Mouse (Mus musculus) hindbrain, embryonic 11.5 days (tissue): Measurements from ENCODE around the gene 1700092M07Rik. TPM values are rescaled to one million over a fixed set of nuclear protein-coding genes. Genes with fewer than 3 reads are reported as not detected.
A peak's percentile ranks its signal among the peaks of the same experiment; 100 is the strongest.

Experiments used
- ATAC-seq: fragments of 200-750 bp; cut with Nextera tagmentation; 2 replicates; pipeline ENCODE4 v1.8.0; 2017; ENCODE audit warnings: mild to moderate bottlenecking, moderate TSS enrichment, moderate library complexity; ENCODE audit not compliant: low FRiP score
- DNase-seq: peaks from one replicate; pipeline ENCODE4 v3.0.0-alpha.2; 2015; ENCODE audit warnings: low spot score
- H3K27ac ChIP-seq: fragments of 300-500 bp; sonication (generic); 2 replicates; pipeline ENCODE4 v1.5.1; 2014; ENCODE audit warnings: mild to moderate bottlenecking, low read depth, low read length
- H3K27me3 ChIP-seq: fragments of 300-500 bp; sonication (generic); 2 replicates; pipeline ENCODE4 v1.6.1; 2014; ENCODE audit warnings: mild to moderate bottlenecking, low read length, moderate library complexity, mixed read lengths; ENCODE audit not compliant: control insufficient read depth, insufficient read depth
- H3K36me3 ChIP-seq: fragments of 300-500 bp; sonication (generic); 2 replicates; pipeline ENCODE4 v1.6.1; 2014; ENCODE audit warnings: mild to moderate bottlenecking, low read length, moderate library complexity, mixed read lengths; ENCODE audit not compliant: control insufficient read depth, insufficient read depth
- H3K4me1 ChIP-seq: fragments of 300-500 bp; sonication (generic); replicated peaks from 2 replicates; pipeline ENCODE4 v1.6.1; 2014; ENCODE audit warnings: low read length, mixed read lengths; ENCODE audit not compliant: control insufficient read depth, insufficient read depth
- H3K4me2 ChIP-seq: fragments of 300-500 bp; sonication (generic); replicated peaks from 2 replicates; pipeline ENCODE4 v1.6.1; 2014; ENCODE audit warnings: mild to moderate bottlenecking, low read depth, low read length
- H3K4me3 ChIP-seq: fragments of 300-500 bp; sonication (generic); 2 replicates; pipeline ENCODE4 v1.5.1; 2014; ENCODE audit warnings: low read depth, low read length
- H3K9ac ChIP-seq: fragments of 300-500 bp; sonication (generic); 2 replicates; pipeline ENCODE4 v1.6.1; 2014; ENCODE audit warnings: low read depth, low read length
- H3K9me3 ChIP-seq: fragments of 300-500 bp; sonication (generic); 2 replicates; pipeline ENCODE4 v1.6.1; 2016; ENCODE audit warnings: low read length; ENCODE audit not compliant: control insufficient read depth
- WGBS: fragments of 180-500 bp; shearing (Covaris S2); extraction: QIAGEN DNeasy Blood & Tissue Kit; methylation state at CpG from one replicate; pipeline ENCODE4 v1.1.7; 2014; 5-methylcytosine and 5-hydroxymethylcytosine counted together
- polyA plus RNA-seq: library from polyadenylated mRNA; unstranded; fragments of >200 nt; fragmentation: Nextera tagmentation; extraction: Ambion mirVana; gene quantifications from 2 replicates; pipeline ENCODE4 v1.2.1, GENCODE M21; 2014

The 1700092M07Rik gene
- polyA plus RNA-seq, 1 experiment from 2014 or later = 1.6 TPM

GRCm38 (mm10) chr19:8770567-8771270, 30.2 kb downstream of the 1700092M07Rik start, which contains the start of gene Tmem223:
Tmem223 (plus strand) TSS chr19:8770996.
- peak within 1 kb of the TSS; percentile 63 for H3K4me3 ChIP-seq
- peaks cover 21% of the 10 kb centered on the region for H3K36me3 ChIP-seq
- peaks cover 10% of the 10 kb centered on the region for H3K4me1 ChIP-seq
- peak within 1 kb of the TSS; percentile 70 for H3K27ac ChIP-seq
- DNase-seq = peak; percentile 85
- no peaks in the 10 kb centered on the region for H3K27me3 ChIP-seq
- peak within 1 kb of the TSS; percentile 62 for H3K4me2 ChIP-seq
- peak within 1 kb of the TSS; percentile 77 for H3K9ac ChIP-seq
- H3K9me3 ChIP-seq = no peaks in the 10 kb centered on the region
- ATAC-seq = peak; percentile 42
- WGBS = 22% methylated on average over 29 of the region's 29 CpGs

DNA sequence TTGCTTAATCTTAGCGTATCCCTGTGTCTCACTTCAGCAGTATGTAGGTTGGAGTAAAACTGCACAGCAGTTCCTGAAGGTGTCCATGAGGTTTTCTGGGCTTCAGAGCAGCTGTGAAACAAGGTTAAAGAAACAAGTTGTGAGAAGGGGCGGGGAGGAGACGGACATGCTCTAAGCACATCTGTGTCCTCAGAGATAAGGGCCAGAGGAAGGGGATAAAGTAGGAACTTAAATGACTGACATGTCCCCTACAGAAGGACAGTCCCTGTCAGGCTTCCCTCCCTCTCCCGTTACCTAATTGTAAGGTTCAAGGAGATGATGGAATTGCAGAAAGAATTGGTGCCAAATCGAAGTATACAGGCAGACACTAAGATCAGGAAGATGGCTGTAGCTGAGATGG, 32.5 kb downstream of the 1700092M07Rik start:
- no peak overlapping the region; the same call in 1 of the 2 replicates for H3K27ac ChIP-seq
- peaks cover 10% of the 10 kb centered on the region for H3K36me3 ChIP-seq
- H3K4me3 ChIP-seq = peak overlapping the region; percentile 73; the same call in 1 of the 2 replicates
- peaks cover 10% of the 10 kb centered on the region for H3K4me1 ChIP-seq
- WGBS = 91% methylated on average over 5 of the region's 5 CpGs
- no peak for DNase-seq
- no peak for ATAC-seq
- no peaks in the 10 kb centered on the region for H3K27me3 ChIP-seq
- 0 out of 2 replicates have a peak overlapping the region, but pooled peaks have one; percentile 25 for H3K9ac ChIP-seq
- H3K4me2 ChIP-seq = no peak overlapping the region
- H3K9me3 ChIP-seq = no peaks in the 10 kb centered on the region

DNA sequence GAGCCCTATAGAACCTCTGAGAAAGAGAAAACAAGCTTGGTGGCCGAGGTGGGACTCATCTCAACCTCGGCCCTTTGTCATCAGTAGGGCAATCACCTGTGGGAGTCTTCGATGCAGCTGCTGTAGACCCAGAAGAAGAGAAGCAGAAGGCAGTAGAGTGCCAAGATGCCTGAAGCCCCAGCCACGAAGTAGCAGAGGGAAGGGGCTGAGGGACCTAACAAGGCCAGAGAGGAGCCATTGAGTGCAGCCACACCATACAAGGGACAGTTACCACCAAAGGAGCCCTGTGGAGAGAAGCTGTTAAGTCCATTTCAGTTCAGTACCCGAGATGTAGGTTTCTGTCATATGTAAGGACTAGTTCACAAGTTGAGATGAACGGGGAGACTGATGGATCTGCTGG, 32.9 kb downstream of the 1700092M07Rik start:
- peaks cover 6% of the 10 kb centered on the region for H3K36me3 ChIP-seq
- no peak for ATAC-seq

GRCm38 (mm10) chr19:8774086-8774835, 33.7 kb downstream of the 1700092M07Rik start, which contains the start of gene Tmem179b:
Tmem179b (minus strand) TSS chr19:8774467.
- no peaks in the 10 kb centered on the region for H3K9me3 ChIP-seq
- H3K27ac ChIP-seq = peak within 1 kb of the TSS; percentile 98
- peaks cover 10% of the 10 kb centered on the region for H3K4me1 ChIP-seq
- WGBS = under 1% methylated on average over 62 of the region's 68 CpGs
- DNase-seq (peak; percentile 98), ATAC-seq (peak; percentile 95)
- no peaks in the 10 kb centered on the region for H3K27me3 ChIP-seq
- peak within 1 kb of the TSS; percentile 73 for H3K4me3 ChIP-seq
- peak within 1 kb of the TSS; percentile 91 for H3K9ac ChIP-seq
- peaks cover 2% of the 10 kb centered on the region for H3K36me3 ChIP-seq
- H3K4me2 ChIP-seq = peak within 1 kb of the TSS; percentile 97

More for the DNA sequence above, 32.9 kb downstream of the 1700092M07Rik start:
- Histone ChIP-seq H3K9me3 (no peaks in the 10 kb centered on the region), H3K27me3 (no peaks in the 10 kb centered on the region), H3K4me1 (peaks cover 10% of the 10 kb centered on the region), H3K4me3 (peak overlapping the region; percentile 73), H3K4me2 (peak overlapping the region; percentile 97), H3K9ac (peak overlapping the region; percentile 25; the same call in 1 of the 2 replicates), H3K27ac (0 out of 2 replicates have a peak overlapping the region, but pooled peaks have one; percentile 30)
- WGBS = 67% methylated on average over 6 of the region's 6 CpGs
- peak; percentile 19 for DNase-seq

DNA sequence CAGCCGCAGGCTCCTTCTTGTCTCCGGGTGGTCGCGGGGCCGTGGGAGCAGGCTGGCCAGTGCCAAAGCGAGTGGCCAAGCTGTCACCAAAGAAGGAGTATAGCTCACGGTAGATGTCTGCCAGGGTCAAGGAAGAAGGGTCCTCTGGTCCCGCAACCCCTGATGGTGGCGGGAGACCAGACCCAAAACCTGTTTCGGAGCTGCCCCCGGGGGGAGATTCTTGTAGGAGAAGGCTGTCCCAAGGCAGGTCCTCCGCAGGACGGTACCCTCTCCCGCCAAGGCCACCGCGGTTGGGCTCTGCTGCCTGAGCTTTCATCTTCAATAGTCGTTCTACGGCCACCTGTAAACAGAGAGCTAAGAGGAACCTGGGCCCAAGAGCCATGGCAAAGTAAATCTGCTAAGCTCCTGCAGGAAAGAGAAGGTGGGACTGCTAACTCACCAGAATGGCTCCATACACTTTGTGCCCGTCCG, 34.5 kb downstream of the 1700092M07Rik start:
- Histone ChIP-seq H3K27me3 (no peaks in the 10 kb centered on the region), H3K9me3 (no peaks in the 10 kb centered on the region), H3K4me3 (peak overlapping the region; percentile 73), H3K4me1 (peaks cover 10% of the 10 kb centered on the region), H3K27ac (peak overlapping the region; percentile 98), H3K36me3 (no peaks in the 10 kb centered on the region; the same call in 1 of the 2 replicates), H3K4me2 (peak overlapping the region; percentile 97), H3K9ac (peak overlapping the region; percentile 91)
- 5% methylated on average over 20 of the region's 20 CpGs for WGBS
- peak; percentile 34 for DNase-seq
- ATAC-seq = peak; percentile 48

DNA sequence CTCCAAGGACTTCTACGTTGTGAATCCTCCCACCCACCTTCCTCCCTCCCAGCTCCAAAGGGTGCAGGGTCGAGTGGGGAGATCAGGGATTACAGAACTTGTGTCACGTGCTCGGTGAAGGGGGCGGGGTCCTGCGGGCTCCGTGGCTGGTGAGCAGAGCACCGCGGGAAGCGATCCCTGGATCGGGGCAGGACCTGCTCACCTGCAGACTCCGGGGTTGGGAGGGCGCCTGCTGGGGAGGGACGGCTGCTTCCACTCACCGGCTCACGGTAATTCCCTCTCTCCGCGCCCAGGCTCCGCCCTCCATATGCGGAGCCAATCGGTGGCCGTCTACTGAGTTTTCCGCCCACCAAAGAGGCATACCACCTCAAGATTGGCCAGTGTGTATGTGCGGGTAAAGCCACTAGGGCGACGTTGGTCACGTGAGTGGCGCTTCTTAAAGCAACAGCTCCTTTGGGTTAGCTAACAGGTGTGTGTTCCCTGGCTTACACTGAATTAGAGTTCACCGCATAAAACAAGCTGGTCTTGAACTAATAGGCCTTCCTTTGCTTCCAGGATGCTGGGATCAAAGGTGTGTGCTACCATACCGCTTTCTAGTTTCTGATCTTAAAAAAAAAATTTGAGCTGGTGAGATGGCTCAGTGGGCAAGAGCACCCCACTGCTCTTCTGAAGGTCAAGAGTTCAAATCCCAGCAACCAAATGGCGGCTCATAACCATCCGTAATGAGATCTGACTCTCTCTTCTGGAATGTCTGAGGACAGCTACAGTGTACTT, 45.7 kb downstream of the 1700092M07Rik start, which contains the start of gene Taf6l:
Taf6l (minus strand) TSS at position 410 of the 774 bp plus-strand sequence.
- no peaks in the 10 kb centered on the region for H3K4me1 ChIP-seq
- peak; percentile 90 for DNase-seq
- no peaks in the 10 kb centered on the region for H3K36me3 ChIP-seq
- peak; percentile 100 for ATAC-seq
- H3K27ac ChIP-seq = peak within 1 kb of the TSS; percentile 3; the same call in 1 of the 2 replicates
- H3K9me3 ChIP-seq = no peaks in the 10 kb centered on the region
- no peaks in the 10 kb centered on the region for H3K27me3 ChIP-seq
- peak within 1 kb of the TSS; percentile 52 for H3K4me3 ChIP-seq
- WGBS = under 1% methylated on average over 32 of the region's 32 CpGs
- peak within 1 kb of the TSS; percentile 56 for H3K4me2 ChIP-seq
- H3K9ac ChIP-seq = peak within 1 kb of the TSS; percentile 52

- Histone ChIP-seq H3K4me1 (no peaks in the 10 kb centered on the region), H3K4me3 (no peak overlapping the region), H3K9me3 (no peaks in the 10 kb centered on the region), H3K9ac (no peak overlapping the region), H3K27me3 (no peaks in the 10 kb centered on the region), H3K27ac (peak overlapping the region; percentile 20; the same call in 1 of the 2 replicates), H3K4me2 (no peak overlapping the region), H3K36me3 (peaks cover 7% of the 10 kb centered on the region; the same call in 1 of the 2 replicates)
- 20% methylated on average over 3 of the region's 3 CpGs for WGBS
- DNase-seq (peak; percentile 35), ATAC-seq (no peak)
These were observed 48.0 kb downstream of the 1700092M07Rik start for GRCm38 (mm10) chr19:8788521-8788920.

- peak overlapping the region; percentile 20; the same call in 1 of the 2 replicates for H3K27ac ChIP-seq
These were observed 48.7 kb downstream of the 1700092M07Rik start for GRCm38 (mm10) chr19:8789171-8789570.

More at GRCm38 (mm10) chr19:8789171-8789570, 48.7 kb downstream of the 1700092M07Rik start:
- Histone ChIP-seq H3K36me3 (peaks cover 11% of the 10 kb centered on the region; the same call in 1 of the 2 replicates), H3K4me3 (no peak overlapping the region), H3K9me3 (no peaks in the 10 kb centered on the region), H3K9ac (no peak overlapping the region), H3K4me2 (no peak overlapping the region), H3K4me1 (no peaks in the 10 kb centered on the region), H3K27me3 (no peaks in the 10 kb centered on the region)
- no peak for DNase-seq
- WGBS = 42% methylated on average over 1 of the region's 1 CpGs
- no peak for ATAC-seq
